Mouse (Mus musculus) heart, adult 9 months (tissue): ENCODE measurements at regions not wholly inside any gene's neighbourhood (a gene's known extent, or its start where the extent isn't known, plus 50 kb on each side); places are given as distances from the start of the nearest gene placed in this dataset.

Source experiments
- DNase-seq, 2 experiments: peaks; one replicate each; pipeline ENCODE4 v3.0.0; 2022; ENCODE audit warnings: low spot score in 2 of 2

GRCm38 (mm10) chr12:106128944-106129724 lies 119.1 kb downstream of the Vrk1 start:
- no peak for DNase-seq

GRCm38 (mm10) chr12:106130071-106130676 lies 120.1 kb downstream of the Vrk1 start:
- no peak for DNase-seq

GRCm38 (mm10) chr12:106132715-106133114 lies 122.7 kb downstream of the Vrk1 start:
- no peak for DNase-seq

GRCm38 (mm10) chr12:106138466-106138865 lies 128.4 kb downstream of the Vrk1 start:
- DNase-seq: no peak

GRCm38 (mm10) chr12:106139491-106139890 lies 129.5 kb downstream of the Vrk1 start:
- no peak for DNase-seq

- DNase-seq: no peak
Measured at GRCm38 (mm10) chr12:106139927-106140326, 129.9 kb downstream of the Vrk1 start.

- DNase-seq: no peak
Measured at GRCm38 (mm10) chr12:106140671-106141070, 130.6 kb downstream of the Vrk1 start.

- DNase-seq: no peak
Measured at GRCm38 (mm10) chr12:106143548-106143947, 133.5 kb downstream of the Vrk1 start.

- DNase-seq: no peak
Measured at GRCm38 (mm10) chr12:106156837-106157236, 146.8 kb downstream of the Vrk1 start.

- DNase-seq: no peak
Measured at GRCm38 (mm10) chr12:106157827-106158226, 147.8 kb downstream of the Vrk1 start.

GRCm38 (mm10) chr12:106158620-106159019 lies 148.6 kb downstream of the Vrk1 start:
- DNase-seq: peak in 1 of 2 experiments; percentile 15

- DNase-seq: no peak
Measured at GRCm38 (mm10) chr12:106171301-106171700, 161.3 kb downstream of the Vrk1 start.

GRCm38 (mm10) chr12:106173211-106173610 lies 163.2 kb downstream of the Vrk1 start:
- DNase-seq: no peak

- DNase-seq: no peak
Measured at GRCm38 (mm10) chr12:106174070-106174980, 164.3 kb downstream of the Vrk1 start.

- DNase-seq: no peak
Measured at GRCm38 (mm10) chr12:106174981-106175700, 165.1 kb downstream of the Vrk1 start.

GRCm38 (mm10) chr12:106177302-106177701 lies 167.3 kb downstream of the Vrk1 start:
- no peak for DNase-seq

- no peak for DNase-seq
Measured at GRCm38 (mm10) chr12:106177861-106178260, 167.8 kb downstream of the Vrk1 start.

- no peak for DNase-seq
Measured at GRCm38 (mm10) chr12:106178688-106179205, 168.7 kb downstream of the Vrk1 start.

- DNase-seq: no peak
Measured at GRCm38 (mm10) chr12:106182923-106183322, 172.9 kb downstream of the Vrk1 start.

GRCm38 (mm10) chr12:106183973-106184372 lies 173.9 kb downstream of the Vrk1 start:
- DNase-seq: no peak

- no peak for DNase-seq
Measured at GRCm38 (mm10) chr12:106185398-106186077, 175.5 kb downstream of the Vrk1 start.
